In genomic region chr8:77534358-77534992, GRCm38 (mm10) we compare ENCODE assay signal across 10 mouse cellular contexts. TPM values are rescaled to one million over a fixed set of nuclear protein-coding genes. Genes with fewer than 3 reads are reported as not detected.
DNase-seq lines count a peak whose midpoint lies in the region; ATAC-seq lines count a peak whose summit lies in the region.
"Had no signal": no experiment of that assay in that cellular context is flagged by ENCODE, and none has a peak within 500 bp of the region (broad histone marks: within the 10 kb centered on the region; RNA-seq: fewer than 3 reads in every experiment).

No protein-coding gene starts in this region.

- no peak overlapping the region for H3K9ac ChIP-seq in neural tube, embryonic 13.5 days
- H3K9ac ChIP-seq in neural tube, embryonic 15.5 days (replicated peaks): no peak overlapping the region
- no peak overlapping the region for H3K9ac ChIP-seq in liver, embryonic 12.5 days
- H3K9ac ChIP-seq: embryonic facial prominence, embryonic 12.5 days; limb, embryonic 12.5 days had no signal

- H3K36me3 ChIP-seq in erythroblast, embryonic 14.5 days (ENCODE audit: control insufficient read depth): no peaks in the 10 kb centered on the region
- no peaks in the 10 kb centered on the region for H3K36me3 ChIP-seq in neural tube, embryonic 13.5 days
- no peaks in the 10 kb centered on the region for H3K36me3 ChIP-seq in neural tube, embryonic 15.5 days
- H3K36me3 ChIP-seq in liver, embryonic 12.5 days: no peaks in the 10 kb centered on the region
- H3K36me3 ChIP-seq: embryonic facial prominence, embryonic 12.5 days; limb, embryonic 12.5 days had no signal

- no peaks in the 10 kb centered on the region for H3K9me3 ChIP-seq in erythroblast, embryonic 14.5 days (ENCODE audit: control insufficient read depth, low read length)
- H3K9me3 ChIP-seq in neural tube, embryonic 13.5 days: no peaks in the 10 kb centered on the region
- no peaks in the 10 kb centered on the region for H3K9me3 ChIP-seq in neural tube, embryonic 15.5 days (replicated peaks)
- no peaks in the 10 kb centered on the region for H3K9me3 ChIP-seq in liver, embryonic 12.5 days (replicated peaks)
- H3K9me3 ChIP-seq: embryonic facial prominence, embryonic 12.5 days; limb, embryonic 12.5 days had no signal

- no peak for ATAC-seq in erythroblast, adult 5-6 weeks (replicated peaks; ENCODE audit: low FRiP score, poor library complexity, severe bottlenecking)
- peak; percentile 27; the same call in 1 of the 2 replicates for ATAC-seq in neural tube, embryonic 13.5 days (ENCODE audit: low read depth)
- ATAC-seq in neural tube, embryonic 15.5 days (ENCODE audit: low FRiP score): no peak
- peak; percentile 72 for ATAC-seq in liver, embryonic 12.5 days

- H3K4me1 ChIP-seq in erythroblast, embryonic 14.5 days (ENCODE audit: control insufficient read depth): peaks cover 13% of the 10 kb centered on the region
- no peaks in the 10 kb centered on the region for H3K4me1 ChIP-seq in neural tube, embryonic 13.5 days (replicated peaks)
- H3K4me1 ChIP-seq in neural tube, embryonic 15.5 days: no peaks in the 10 kb centered on the region
- peaks cover 25% of the 10 kb centered on the region for H3K4me1 ChIP-seq in liver, embryonic 12.5 days
- H3K4me1 ChIP-seq: embryonic facial prominence, embryonic 12.5 days; limb, embryonic 12.5 days had no signal

- DNase-seq in thymus, postnatal 36 days: peak; percentile 33 to 50
- no peak for DNase-seq in lung, postnatal 25 days (ENCODE audit: low spot score)
- no peak for DNase-seq in right cerebral cortex, postnatal 14 days

- no peak overlapping the region for H3K27ac ChIP-seq in neural tube, embryonic 13.5 days (replicated peaks)
- no peak overlapping the region for H3K27ac ChIP-seq in neural tube, embryonic 15.5 days (replicated peaks)
- peak overlapping the region; percentile 31; the same call in 1 of the 2 replicates for H3K27ac ChIP-seq in liver, embryonic 12.5 days
- H3K27ac ChIP-seq: embryonic facial prominence, embryonic 12.5 days; limb, embryonic 12.5 days had no signal

- peak overlapping the region; percentile 54 for H3K4me3 ChIP-seq in erythroblast, embryonic 14.5 days (replicated peaks)
- H3K4me3 ChIP-seq in neural tube, embryonic 13.5 days: no peak overlapping the region
- no peak overlapping the region for H3K4me3 ChIP-seq in neural tube, embryonic 15.5 days (replicated peaks)
- peak overlapping the region; percentile 27; the same call in 1 of the 2 replicates for H3K4me3 ChIP-seq in liver, embryonic 12.5 days
- H3K4me3 ChIP-seq: embryonic facial prominence, embryonic 12.5 days; limb, embryonic 12.5 days had no signal

- WGBS in neural tube, embryonic 13.5 days: 69% methylated on average over 8 of the region's 8 CpGs
- WGBS in neural tube, embryonic 15.5 days: 73% methylated on average over 8 of the region's 8 CpGs
- WGBS in liver, embryonic 12.5 days (ENCODE audit: insufficient replicate concordance): 14% methylated on average over 8 of the region's 8 CpGs

- H3K4me2 ChIP-seq in neural tube, embryonic 13.5 days: no peak overlapping the region
- no peak overlapping the region for H3K4me2 ChIP-seq in neural tube, embryonic 15.5 days
- peak overlapping the region; percentile 61 for H3K4me2 ChIP-seq in liver, embryonic 12.5 days
- H3K4me2 ChIP-seq: embryonic facial prominence, embryonic 12.5 days; limb, embryonic 12.5 days had no signal

- no peaks in the 10 kb centered on the region for H3K27me3 ChIP-seq in erythroblast, embryonic 14.5 days (ENCODE audit: control insufficient read depth)
- H3K27me3 ChIP-seq in neural tube, embryonic 13.5 days: no peaks in the 10 kb centered on the region
- H3K27me3 ChIP-seq in neural tube, embryonic 15.5 days (replicated peaks): no peaks in the 10 kb centered on the region
- H3K27me3 ChIP-seq in liver, embryonic 12.5 days (replicated peaks): no peaks in the 10 kb centered on the region
- H3K27me3 ChIP-seq: embryonic facial prominence, embryonic 12.5 days; limb, embryonic 12.5 days had no signal

RNA-seq across cellular contexts. Expression of gene Prmt9, which starts 14.7 kb away (rescaled TPM):
- 0.05 TPM in 2 replicates for polyA plus RNA-seq in erythroblast, embryonic 14.5 days (2012)
- 5.4 TPM in 2 replicates for total RNA-seq in erythroblast, adult 5-6 weeks (2015; ENCODE audit: low replicate concordance)
- 4.7 and 7.2 TPM in 2 replicates for total RNA-seq in erythroblast, adult 5-6 weeks (2017; ENCODE audit: low replicate concordance)
- polyA plus RNA-seq in neural tube, embryonic 13.5 days (2015; fragmentation: Nextera tagmentation; extraction: Ambion mirVana): 29.8 and 30.4 TPM in 2 replicates
- polyA plus RNA-seq in neural tube, embryonic 15.5 days (2015; fragmentation: Nextera tagmentation; extraction: Ambion mirVana): 26.5 and 27.3 TPM in 2 replicates
- 12.7 and 13.1 TPM in 2 replicates for polyA plus RNA-seq in liver, embryonic 12.5 days (2016; fragmentation: Nextera tagmentation; extraction: Ambion mirVana)

RNA-seq across cellular contexts. Expression of gene Arhgap10, which starts 16.7 kb away (rescaled TPM):
- 0.32 and 0.47 TPM in 2 replicates for polyA plus RNA-seq in erythroblast, embryonic 14.5 days (2012)
- total RNA-seq in erythroblast, adult 5-6 weeks (2015; ENCODE audit: low replicate concordance): 2.1 and 2.3 TPM in 2 replicates
- 2.6 and 3.2 TPM in 2 replicates for total RNA-seq in erythroblast, adult 5-6 weeks (2017; ENCODE audit: low replicate concordance)
- polyA plus RNA-seq in neural tube, embryonic 13.5 days (2015; fragmentation: Nextera tagmentation; extraction: Ambion mirVana): 7.0 and 8.9 TPM in 2 replicates
- polyA plus RNA-seq in neural tube, embryonic 15.5 days (2015; fragmentation: Nextera tagmentation; extraction: Ambion mirVana): 5.7 and 11.4 TPM in 2 replicates
- polyA plus RNA-seq in liver, embryonic 12.5 days (2016; fragmentation: Nextera tagmentation; extraction: Ambion mirVana): 13.5 and 13.8 TPM in 2 replicates

Comparison
In these comparisons a context has a peak if more than half of its experiments do, and no peak if none do; other contexts are left out.
1. ATAC-seq: peak in neural tube, embryonic 13.5 days (single experiment) and liver, embryonic 12.5 days (single experiment); none in erythroblast, adult 5-6 weeks (single experiment) and neural tube, embryonic 15.5 days (single experiment).
2. H3K4me3 ChIP-seq: peak in erythroblast, embryonic 14.5 days (single experiment) and liver, embryonic 12.5 days (single experiment); none in neural tube, embryonic 13.5 days (single experiment) and neural tube, embryonic 15.5 days (single experiment).
3. DNase-seq: peak in thymus, postnatal 36 days (2 of 2); none in lung, postnatal 25 days (single experiment) and right cerebral cortex, postnatal 14 days (single experiment).
4. RNA of gene Prmt9, which starts 14.7 kb away (polyA plus RNA-seq): 29.8 to 30.4 TPM in neural tube, embryonic 13.5 days, 26.5 to 27.3 TPM in neural tube, embryonic 15.5 days and 12.7 to 13.1 TPM in liver, embryonic 12.5 days; 0.05 TPM in erythroblast, embryonic 14.5 days; every median in the first group is over 10 times any median in the second.